Mouse (Mus musculus) heart, embryonic 13.5 days (tissue): Measurements from ENCODE around the gene Wdpcp. TPM values are rescaled to one million over a fixed set of nuclear protein-coding genes. Genes with fewer than 3 reads are reported as not detected.

Experiments used
- ATAC-seq: fragments of 200-750 bp; cut with Nextera tagmentation; 2 replicates; pipeline ENCODE4 v1.8.0; 2017; ENCODE audit warnings: moderate TSS enrichment; ENCODE audit not compliant: insufficient number of reproducible peaks, low FRiP score, low TSS enrichment; ENCODE audit errors: extremely low read depth
- H3K27ac ChIP-seq: fragments of 300-500 bp; sonication (generic); replicated peaks from 2 replicates; pipeline ENCODE4 v1.5.1; 2015; ENCODE audit warnings: moderate library complexity, mild to moderate bottlenecking, inconsistent platforms
- H3K27me3 ChIP-seq: fragments of 300-500 bp; sonication (generic); replicated peaks from 2 replicates; pipeline ENCODE4 v1.6.1; 2015; ENCODE audit warnings: mild to moderate bottlenecking, inconsistent platforms
- H3K36me3 ChIP-seq: fragments of 300-500 bp; sonication (generic); 2 replicates; pipeline ENCODE4 v1.6.1; 2015; ENCODE audit warnings: mild to moderate bottlenecking, inconsistent platforms
- H3K4me1 ChIP-seq: fragments of 300-500 bp; sonication (generic); 2 replicates; pipeline ENCODE4 v1.6.1; 2015; ENCODE audit warnings: inconsistent platforms
- H3K4me2 ChIP-seq: fragments of 300-500 bp; sonication (generic); 2 replicates; pipeline ENCODE4 v1.6.1; 2015; ENCODE audit warnings: inconsistent platforms, mild to moderate bottlenecking, moderate library complexity
- H3K4me3 ChIP-seq: fragments of 300-500 bp; sonication (generic); 2 replicates; pipeline ENCODE4 v1.5.1; 2015; ENCODE audit warnings: moderate library complexity, mild to moderate bottlenecking, inconsistent platforms
- H3K9ac ChIP-seq: fragments of 300-500 bp; sonication (generic); 2 replicates; pipeline ENCODE4 v1.6.1; 2015; ENCODE audit warnings: inconsistent platforms, mild to moderate bottlenecking, moderate library complexity
- H3K9me3 ChIP-seq: fragments of 300-500 bp; sonication (generic); 2 replicates; pipeline ENCODE4 v1.6.1; 2016; ENCODE audit warnings: inconsistent platforms
- WGBS: fragments of 180-500 bp; shearing (Covaris S2); methylation state at CpG from one replicate; pipeline ENCODE4 v1.1.7; 2015; ENCODE audit warnings: mixed read lengths; 5-methylcytosine and 5-hydroxymethylcytosine counted together
- polyA plus RNA-seq: library from polyadenylated mRNA; unstranded; fragments of >200 nt; fragmentation: Nextera tagmentation; extraction: Ambion mirVana; gene quantifications from 2 replicates; pipeline ENCODE4 v1.2.1, GENCODE M21; 2015

Gene Wdpcp
- polyA plus RNA-seq, 1 experiment from 2014 or later, result 7.2 TPM

GRCm38 (mm10) chr11:21677034-21677433, 105.0 kb downstream of the Wdpcp start:
- H3K36me3 ChIP-seq, result no peaks in the 10 kb centered on the region
- WGBS, result 55% methylated on average over 2 of the region's 2 CpGs
- ATAC-seq, result no peak
- no peaks in the 10 kb centered on the region for H3K27me3 ChIP-seq
- no peaks in the 10 kb centered on the region; the same call in 1 of the 2 replicates for H3K9me3 ChIP-seq
- no peak overlapping the region for H3K4me2 ChIP-seq
- H3K4me1 ChIP-seq, result no peaks in the 10 kb centered on the region
- H3K27ac ChIP-seq, result no peak overlapping the region
- no peak overlapping the region for H3K9ac ChIP-seq
- no peak overlapping the region for H3K4me3 ChIP-seq

- WGBS, result 71% methylated on average over 6 of the region's 6 CpGs
These were observed 116.4 kb downstream of the Wdpcp start for GRCm38 (mm10) chr11:21688441-21688840.

GRCm38 (mm10) chr11:21690730-21691129, 118.7 kb downstream of the Wdpcp start:
- H3K27me3 ChIP-seq, result no peaks in the 10 kb centered on the region
- H3K36me3 ChIP-seq, result no peaks in the 10 kb centered on the region
- H3K4me3 ChIP-seq, result no peak overlapping the region
- H3K4me2 ChIP-seq, result no peak overlapping the region
- H3K27ac ChIP-seq, result no peak overlapping the region
- 56% methylated on average over 2 of the region's 2 CpGs for WGBS
- H3K9me3 ChIP-seq, result no peaks in the 10 kb centered on the region
- H3K4me1 ChIP-seq, result 0 out of 2 replicates have a peak, but pooled peaks cover 3% of the 10 kb centered on the region
- no peak for ATAC-seq
- H3K9ac ChIP-seq, result no peak overlapping the region

More at GRCm38 (mm10) chr11:21688441-21688840, 116.4 kb downstream of the Wdpcp start:
- H3K4me1 ChIP-seq, result 0 out of 2 replicates have a peak, but pooled peaks cover 3% of the 10 kb centered on the region
- H3K9ac ChIP-seq, result no peak overlapping the region
- H3K4me2 ChIP-seq, result no peak overlapping the region
- H3K36me3 ChIP-seq, result no peaks in the 10 kb centered on the region
- ATAC-seq, result no peak
- no peaks in the 10 kb centered on the region for H3K27me3 ChIP-seq
- H3K4me3 ChIP-seq, result no peak overlapping the region
- no peak overlapping the region for H3K27ac ChIP-seq
- H3K9me3 ChIP-seq, result no peaks in the 10 kb centered on the region

GRCm38 (mm10) chr11:21694087-21694486, 122.1 kb downstream of the Wdpcp start:
- no peaks in the 10 kb centered on the region for H3K9me3 ChIP-seq
- WGBS, result 61% methylated on average over 6 of the region's 6 CpGs
- ATAC-seq, result no peak
- H3K27me3 ChIP-seq, result no peaks in the 10 kb centered on the region
- no peak overlapping the region for H3K27ac ChIP-seq
- H3K4me3 ChIP-seq, result no peak overlapping the region
- H3K9ac ChIP-seq, result no peak overlapping the region
- no peaks in the 10 kb centered on the region for H3K36me3 ChIP-seq
- H3K4me1 ChIP-seq, result 0 out of 2 replicates have a peak, but pooled peaks cover 3% of the 10 kb centered on the region
- H3K4me2 ChIP-seq, result no peak overlapping the region

DNA sequence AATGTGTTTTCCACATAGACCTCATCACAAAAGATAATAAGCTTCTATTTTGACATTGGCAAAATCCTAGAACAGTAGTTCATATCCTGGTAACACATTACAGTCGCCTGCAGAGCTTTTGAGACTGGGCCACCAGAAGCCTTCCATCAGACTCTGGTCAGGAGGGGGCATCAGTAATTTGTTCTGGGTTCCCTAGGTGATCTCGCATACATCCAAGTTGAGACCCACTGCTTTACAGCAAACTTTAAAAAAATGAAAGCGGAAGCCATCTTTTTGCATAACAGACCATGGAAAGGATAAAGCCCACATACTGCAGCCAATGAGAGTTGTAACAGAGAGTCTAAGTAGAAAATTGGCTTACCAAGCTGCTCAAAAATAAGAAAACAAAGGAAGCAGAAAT, 125.6 kb downstream of the Wdpcp start:
- Histone ChIP-seq H3K4me1 (no peaks in the 10 kb centered on the region), H3K9ac (no peak overlapping the region), H3K27ac (no peak overlapping the region), H3K4me2 (no peak overlapping the region), H3K27me3 (no peaks in the 10 kb centered on the region), H3K36me3 (no peaks in the 10 kb centered on the region), H3K4me3 (no peak overlapping the region), H3K9me3 (no peaks in the 10 kb centered on the region)
- 77% methylated on average over 3 of the region's 3 CpGs for WGBS
- ATAC-seq, result no peak

GRCm38 (mm10) chr11:21713508-21713907, 141.5 kb downstream of the Wdpcp start:
- H3K36me3 ChIP-seq, result peaks cover 9% of the 10 kb centered on the region
- no peak overlapping the region for H3K9ac ChIP-seq
- H3K4me2 ChIP-seq, result no peak overlapping the region
- no peaks in the 10 kb centered on the region for H3K9me3 ChIP-seq
- 0 out of 2 replicates have a peak, but pooled peaks cover 3% of the 10 kb centered on the region for H3K4me1 ChIP-seq
- no peak overlapping the region for H3K27ac ChIP-seq
- no peak for ATAC-seq
- no peaks in the 10 kb centered on the region for H3K27me3 ChIP-seq
- no peak overlapping the region for H3K4me3 ChIP-seq

DNA sequence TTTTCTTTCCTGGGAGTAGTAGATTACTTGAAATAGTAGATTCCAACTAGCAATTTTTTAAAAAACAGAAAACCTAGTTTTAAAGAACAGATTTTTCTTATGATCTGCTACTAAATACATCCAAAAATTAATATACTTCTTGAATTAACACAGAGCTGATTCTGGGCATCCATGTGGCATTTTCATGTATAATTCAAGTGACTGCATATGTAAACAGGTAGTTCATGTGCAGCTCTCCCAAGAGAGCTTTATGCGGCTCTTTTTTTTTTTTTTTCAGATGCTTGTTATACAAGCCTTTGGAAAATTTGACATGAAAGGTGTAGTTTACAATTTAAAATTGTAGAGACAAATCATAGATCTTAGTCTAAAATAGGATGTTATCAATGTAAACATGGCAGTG, 142.0 kb downstream of the Wdpcp start:
- Histone ChIP-seq H3K4me3 (no peak overlapping the region), H3K4me1 (0 out of 2 replicates have a peak, but pooled peaks cover 3% of the 10 kb centered on the region), H3K9ac (no peak overlapping the region), H3K9me3 (no peaks in the 10 kb centered on the region), H3K27ac (no peak overlapping the region), H3K27me3 (no peaks in the 10 kb centered on the region), H3K4me2 (no peak overlapping the region), H3K36me3 (peaks cover 9% of the 10 kb centered on the region)
- no peak for ATAC-seq
- 88% methylated on average over 1 of the region's 1 CpGs for WGBS

DNA sequence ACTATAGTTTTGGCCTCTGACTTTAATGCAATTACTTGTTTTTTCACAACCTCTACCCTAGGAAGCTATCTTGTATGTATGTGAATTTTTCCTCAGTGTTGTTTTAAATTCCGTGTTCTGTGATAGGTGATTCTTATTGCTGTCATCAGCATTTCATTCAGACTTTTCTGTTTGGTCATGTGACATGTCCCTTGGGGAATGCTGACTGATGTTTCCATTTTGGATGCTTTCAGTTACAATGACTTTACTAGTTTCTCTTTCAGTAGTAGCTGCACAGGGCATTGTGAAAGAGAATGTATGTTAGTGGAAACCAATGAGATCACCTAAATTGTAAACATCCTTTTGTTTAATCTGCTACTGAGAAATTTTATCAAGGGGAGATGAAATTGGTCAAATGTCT, 154.3 kb downstream of the Wdpcp start:
- H3K4me1 ChIP-seq, result no peaks in the 10 kb centered on the region
- no peak for ATAC-seq
- H3K4me2 ChIP-seq, result no peak overlapping the region
- no peaks in the 10 kb centered on the region for H3K9me3 ChIP-seq
- no peaks in the 10 kb centered on the region for H3K27me3 ChIP-seq
- no peaks in the 10 kb centered on the region for H3K36me3 ChIP-seq
- no peak overlapping the region for H3K4me3 ChIP-seq
- no peak overlapping the region for H3K27ac ChIP-seq
- no peak overlapping the region for H3K9ac ChIP-seq
- WGBS, result 45% methylated on average over 1 of the region's 1 CpGs

DNA sequence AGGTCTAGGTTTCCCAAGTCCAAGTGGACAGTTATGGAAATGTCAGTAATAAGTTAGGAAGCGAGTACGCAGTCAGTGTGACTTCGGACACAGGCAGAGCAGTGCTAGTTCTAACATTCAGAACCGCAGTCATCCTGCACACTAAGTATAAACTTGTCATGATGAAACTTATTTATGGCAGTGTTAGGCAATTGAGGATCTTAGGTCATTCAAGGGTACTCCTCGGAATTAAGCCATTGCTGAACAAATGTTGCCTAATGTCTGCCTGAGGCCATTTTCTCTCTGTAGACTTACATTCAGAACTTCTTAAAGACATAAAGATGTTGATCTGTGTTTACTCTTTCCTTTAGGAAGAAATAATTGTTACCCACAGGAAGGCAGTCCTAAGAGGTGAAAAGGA, 157.0 kb downstream of the Wdpcp start:
- no peak overlapping the region for H3K4me3 ChIP-seq
- no peak overlapping the region for H3K4me2 ChIP-seq
- no peaks in the 10 kb centered on the region for H3K27me3 ChIP-seq
- no peaks in the 10 kb centered on the region for H3K36me3 ChIP-seq
- no peaks in the 10 kb centered on the region for H3K9me3 ChIP-seq
- H3K27ac ChIP-seq, result no peak overlapping the region
- H3K4me1 ChIP-seq, result no peaks in the 10 kb centered on the region
- WGBS, result 84% methylated on average over 5 of the region's 5 CpGs
- H3K9ac ChIP-seq, result no peak overlapping the region
- ATAC-seq, result no peak

DNA sequence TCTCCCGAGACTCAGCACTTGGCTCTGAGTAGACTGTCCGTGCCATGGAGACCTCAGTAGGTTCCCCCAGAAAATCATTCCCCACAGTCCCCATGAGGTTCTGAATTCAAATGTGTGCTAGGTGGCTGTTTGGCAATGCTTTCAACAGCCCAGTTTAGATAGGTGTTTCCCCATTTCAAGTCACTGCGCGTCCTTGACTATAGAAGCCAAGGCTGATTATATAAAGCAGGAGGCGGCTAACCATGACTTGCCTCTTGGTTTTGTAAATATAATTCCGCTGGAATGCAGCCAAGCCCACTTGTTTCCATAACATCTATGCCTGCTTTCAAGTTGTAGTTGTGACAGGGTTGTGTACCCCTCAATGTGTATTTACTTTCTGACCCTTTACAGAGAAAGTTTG, 157.9 kb downstream of the Wdpcp start:
- H3K4me2 ChIP-seq, result no peak overlapping the region
- H3K4me3 ChIP-seq, result no peak overlapping the region
- no peak overlapping the region for H3K9ac ChIP-seq
- no peaks in the 10 kb centered on the region for H3K36me3 ChIP-seq
- H3K9me3 ChIP-seq, result no peaks in the 10 kb centered on the region
- ATAC-seq, result no peak
- no peak overlapping the region for H3K27ac ChIP-seq
- no peaks in the 10 kb centered on the region for H3K4me1 ChIP-seq
- whole genome bisulfite sequencing, result 79% methylated on average over 6 of the region's 6 CpGs
- H3K27me3 ChIP-seq, result no peaks in the 10 kb centered on the region

GRCm38 (mm10) chr11:21735272-21735671, 163.2 kb downstream of the Wdpcp start:
- Histone ChIP-seq H3K36me3 (no peaks in the 10 kb centered on the region), H3K9me3 (no peaks in the 10 kb centered on the region), H3K4me3 (no peak overlapping the region), H3K4me2 (no peak overlapping the region), H3K9ac (no peak overlapping the region), H3K27ac (no peak overlapping the region), H3K27me3 (no peaks in the 10 kb centered on the region), H3K4me1 (peaks cover 4% of the 10 kb centered on the region; the same call in 1 of the 2 replicates)
- no peak for ATAC-seq
- WGBS, result 64% methylated on average over 6 of the region's 6 CpGs

GRCm38 (mm10) chr11:21749487-21749886, 177.5 kb downstream of the Wdpcp start:
- H3K9me3 ChIP-seq, result no peaks in the 10 kb centered on the region
- no peak for ATAC-seq
- 57% methylated on average over 4 of the region's 4 CpGs for WGBS
- H3K4me2 ChIP-seq, result no peak overlapping the region
- no peak overlapping the region for H3K9ac ChIP-seq
- peak overlapping the region; percentile 7; the same call in 1 of the 2 replicates for H3K27ac ChIP-seq
- H3K4me3 ChIP-seq, result no peak overlapping the region
- peaks cover 16% of the 10 kb centered on the region for H3K4me1 ChIP-seq
- H3K36me3 ChIP-seq, result no peaks in the 10 kb centered on the region
- no peaks in the 10 kb centered on the region for H3K27me3 ChIP-seq
